Mouse (Mus musculus) small intestine, adult 2 months (tissue): ENCODE data around the gene Acsbg1. TPM values are rescaled to one million over a fixed set of nuclear protein-coding genes. Genes with fewer than 3 reads are reported as not detected.

Experiments used
- H3K27ac ChIP-seq: fragments of 200-500 bp; 2 replicates; pipeline ENCODE4 v1.5.1; 2012; ENCODE audit warnings: low read depth, low read length, control low read depth, inconsistent platforms; ENCODE audit not compliant: insufficient read depth
- H3K27me3 ChIP-seq: fragments of 200-500 bp; 2 replicates; pipeline ENCODE4 v1.6.1; 2012; ENCODE audit warnings: mild to moderate bottlenecking, moderate library complexity, low read length, inconsistent platforms; ENCODE audit not compliant: control insufficient read depth, insufficient read depth
- H3K36me3 ChIP-seq: fragments of 200-500 bp; 2 replicates; pipeline ENCODE4 v1.6.1; 2012; ENCODE audit warnings: mild to moderate bottlenecking, low read length, control low read depth, inconsistent platforms; ENCODE audit not compliant: control insufficient read depth, insufficient read depth
- H3K4me1 ChIP-seq: fragments of 200-500 bp; 2 replicates; pipeline ENCODE4 v1.6.1; 2012; ENCODE audit warnings: low read length, inconsistent platforms, mixed read lengths; ENCODE audit not compliant: control insufficient read depth, insufficient read depth, insufficient read length
- H3K4me3 ChIP-seq: fragments of 200-500 bp; 2 replicates; pipeline ENCODE4 v1.5.1; 2012; ENCODE audit warnings: low read depth, mild to moderate bottlenecking, control low read depth, inconsistent platforms, low read length, moderate library complexity
- CTCF ChIP-seq: fragments of 200-500 bp; IDR thresholded peaks from 2 replicates; pipeline ENCODE4 v1.5.1; 2012; ENCODE audit warnings: low read depth, mild to moderate bottlenecking, control low read depth, inconsistent platforms, low read length, moderate library complexity, mixed read lengths; ENCODE audit not compliant: insufficient replicate concordance, insufficient read length; ENCODE audit errors: extremely low read depth
- POLR2A ChIP-seq: fragments of 200-500 bp; IDR thresholded peaks from 2 replicates; pipeline ENCODE4 v1.6.1; 2012; ENCODE audit warnings: low read depth, mild to moderate bottlenecking, control low read depth, inconsistent platforms, low read length, moderate library complexity
- WGBS: fragments of 180-500 bp; shearing (Covaris S2); methylation state at CpG from one replicate; pipeline ENCODE4 v1.1.7; 2018; 5-methylcytosine and 5-hydroxymethylcytosine counted together
- polyA plus RNA-seq: library from polyadenylated mRNA; depleted of rRNA; stranded (reverse); fragments of >200 nt; gene quantifications from 2 replicates; pipeline ENCODE4 v1.2.3, GENCODE M21; 2012; rRNA removed

The Acsbg1 gene
- polyA plus RNA-seq, 1 experiment: 1.9 TPM

DNA sequence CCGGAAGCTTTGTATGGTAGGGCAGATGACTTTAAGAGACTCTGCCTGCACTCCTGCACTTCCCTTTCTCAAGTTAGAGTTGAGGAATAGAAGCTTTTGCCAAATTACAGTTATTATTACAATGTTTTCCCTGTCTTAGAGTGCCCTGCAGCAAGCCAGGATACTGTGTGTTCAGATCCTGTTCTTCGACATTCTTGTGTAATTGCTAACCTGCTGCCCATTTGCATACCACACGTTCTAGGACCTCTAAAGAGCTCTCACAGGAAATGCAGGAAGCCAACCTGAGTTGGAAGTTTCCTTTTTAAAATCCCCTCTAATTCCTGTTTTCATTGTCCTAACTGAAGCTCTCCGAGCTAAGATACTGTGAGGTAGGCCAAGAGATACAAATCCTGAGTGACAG, 94.7 kb downstream of the Acsbg1 start:
- TF ChIP-seq CTCF (no peak), POLR2A (no peak)
- Histone ChIP-seq H3K27ac (no peak overlapping the region), H3K27me3 (no peaks in the 10 kb centered on the region), H3K4me3 (no peak overlapping the region), H3K36me3 (no peaks in the 10 kb centered on the region), H3K4me1 (peaks cover 12% of the 10 kb centered on the region; the same call in 1 of the 2 replicates)
- 26% methylated on average over 4 of the region's 4 CpGs for WGBS

GRCm38 (mm10) chr9:54560831-54561601, 100.7 kb downstream of the Acsbg1 start:
- Histone ChIP-seq H3K4me3 (no peak overlapping the region), H3K27me3 (no peaks in the 10 kb centered on the region), H3K27ac (no peak overlapping the region), H3K36me3 (no peaks in the 10 kb centered on the region), H3K4me1 (peaks cover 3% of the 10 kb centered on the region)
- WGBS: 82% methylated on average over 8 of the region's 8 CpGs
- TF ChIP-seq POLR2A: no peak
- TF ChIP-seq CTCF: no peak

DNA sequence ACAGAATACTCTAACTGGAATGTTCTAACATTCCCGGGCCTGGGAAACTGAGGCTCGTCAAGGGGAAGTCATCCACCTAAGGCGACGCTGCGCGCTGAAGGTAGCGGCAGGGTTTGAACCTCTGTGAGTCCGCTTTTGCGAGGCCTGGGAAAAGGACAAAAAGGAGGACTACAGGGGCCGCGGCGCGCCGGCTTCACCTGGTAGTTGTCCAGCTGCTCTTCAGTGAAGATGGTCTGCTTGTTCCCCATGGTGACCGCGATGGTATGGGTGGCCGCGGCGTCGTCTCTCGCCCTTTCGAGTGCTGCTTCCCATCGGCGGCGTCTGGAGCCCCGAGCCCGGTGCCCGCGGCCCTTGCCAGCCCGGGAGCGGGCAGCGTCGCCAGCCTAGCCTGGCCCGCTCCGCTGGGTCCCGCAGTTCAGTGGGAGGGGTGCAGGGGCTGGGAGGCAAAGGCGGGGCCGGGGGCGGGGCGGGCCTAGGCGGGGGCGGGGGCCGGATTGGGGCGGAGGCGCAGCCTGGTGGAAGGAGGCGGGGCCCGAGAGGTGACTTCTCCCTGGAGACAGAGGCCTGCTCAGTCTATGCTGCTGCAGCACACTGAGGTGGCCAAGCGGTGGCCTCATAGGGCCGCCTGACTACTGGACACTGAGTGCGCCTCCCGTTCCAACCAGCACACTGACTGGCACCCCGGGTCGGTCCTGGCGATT, 101.7 kb downstream of the Acsbg1 start, which contains the start of gene Cib2:
TSS of gene Cib2 (minus strand) at position 448 of the 701 bp plus-strand sequence.
- Histone ChIP-seq H3K36me3 (no peaks in the 10 kb centered on the region), H3K4me1 (peaks cover 3% of the 10 kb centered on the region), H3K27me3 (no peaks in the 10 kb centered on the region), H3K27ac (no peak within 1 kb of the TSS), H3K4me3 (peak within 1 kb of the TSS; percentile 69)
- WGBS: 2% methylated on average over 54 of the region's 54 CpGs
- TF ChIP-seq POLR2A (peak; percentile 44; the same call in 1 of the 2 replicates), CTCF (peak; percentile 41; the same call in 1 of the 2 replicates)

- no peaks in the 10 kb centered on the region for H3K27me3 ChIP-seq
- H3K27ac ChIP-seq: no peak overlapping the region
- H3K4me1 ChIP-seq: peaks cover 3% of the 10 kb centered on the region
- 92% methylated on average over 8 of the region's 8 CpGs for whole genome bisulfite sequencing
- no peak overlapping the region for H3K4me3 ChIP-seq
- no peaks in the 10 kb centered on the region for H3K36me3 ChIP-seq
- no peak for TF ChIP-seq CTCF
- no peak for TF ChIP-seq POLR2A
Observed at GRCm38 (mm10) chr9:54558731-54559130, 102.9 kb downstream of the Acsbg1 start.

DNA sequence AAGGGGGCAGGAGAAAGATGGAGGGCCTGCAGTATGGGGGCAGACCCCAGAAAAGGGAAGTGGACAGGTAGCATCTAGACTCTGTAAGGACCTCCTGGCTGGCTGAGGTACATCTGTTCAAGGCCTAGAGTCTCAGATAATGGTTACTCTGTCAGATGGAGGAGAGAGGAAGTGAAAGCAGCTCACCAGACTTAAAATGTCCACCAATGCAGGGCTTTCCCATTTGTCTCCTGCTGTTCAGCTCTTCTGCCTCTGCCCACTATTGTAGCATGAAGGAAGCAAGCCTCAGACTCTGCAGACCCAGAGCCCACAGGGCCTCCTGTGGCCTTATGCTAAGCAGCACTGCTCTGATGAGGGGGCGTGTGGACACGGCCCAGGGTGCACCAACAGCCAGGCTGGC, 106.6 kb downstream of the Acsbg1 start:
- 84% methylated on average over 2 of the region's 2 CpGs for WGBS
- TF ChIP-seq CTCF (no peak), POLR2A (no peak)
- Histone ChIP-seq H3K27me3 (no peaks in the 10 kb centered on the region), H3K36me3 (no peaks in the 10 kb centered on the region), H3K4me3 (no peak overlapping the region), H3K4me1 (no peaks in the 10 kb centered on the region; the same call in 1 of the 2 replicates), H3K27ac (no peak overlapping the region)

Other genes starting within 250 kb of the Acsbg1 start
- 0.51 and 0.63 TPM in 2 replicates for gene Dmxl2, start 160.2 kb downstream of the Acsbg1 start, polyA plus RNA-seq
- gene Sh2d7, start 122.9 kb downstream of the Acsbg1 start, polyA plus RNA-seq: 2.1 and 5.7 TPM in 2 replicates
- 1.5 and 2.6 TPM in 2 replicates for gene Cib2, start 101.7 kb downstream of the Acsbg1 start, polyA plus RNA-seq
- 15.6 and 32.8 TPM in 2 replicates for gene Idh3a, start 75.5 kb downstream of the Acsbg1 start, polyA plus RNA-seq
- 1.2 and 1.3 TPM in 2 replicates for gene Dnaja4, start 37.0 kb upstream of the Acsbg1 start, polyA plus RNA-seq
- 7.8 and 11.9 TPM in 2 replicates for gene Wdr61, start 72.6 kb upstream of the Acsbg1 start, polyA plus RNA-seq
- 0.86 and 3.2 TPM in 2 replicates for gene Crabp1, start 102.9 kb upstream of the Acsbg1 start, polyA plus RNA-seq
- 0.88 and 1.6 TPM in 2 replicates for gene Ireb2, start 201.9 kb upstream of the Acsbg1 start, polyA plus RNA-seq